Mouse (Mus musculus): ENCODE measurements around the gene Tdp2.

- TF ChIP-seq CTCF (conservative IDR thresholded peaks at IDR 0.05 in 1 of 2, IDR thresholded peaks at IDR 0.05 in 1 of 2; ENCODE audit: low read depth in 2 of 2, low read length in 2 of 2) (no peak), KAT2A (IDR thresholded peaks at IDR 0.05; ENCODE audit: insufficient replicate concordance, low read length) (no peak), BHLHE40 (IDR thresholded peaks at IDR 0.05; ENCODE audit: low read depth, low read length) (no peak), MXI1 (IDR thresholded peaks at IDR 0.05; ENCODE audit: low read depth, low read length) (no peak), CHD1 (IDR thresholded peaks at IDR 0.05; ENCODE audit: low read depth, low read length) (no peak), ZC3H11A (IDR thresholded peaks at IDR 0.05; ENCODE audit: low read depth, low read length) (no peak), MAFK (IDR thresholded peaks at IDR 0.05; ENCODE audit: insufficient replicate concordance, low read length) (no peak), JUND (conservative IDR thresholded peaks at IDR 0.05; ENCODE audit: low read depth, low read length) (no peak), TCF12 (IDR thresholded peaks at IDR 0.05; ENCODE audit: low read depth, low read length) (no peak), NRF1 (IDR thresholded peaks at IDR 0.05; ENCODE audit: low read depth, low read length) (no peak), ZMIZ1 (IDR thresholded peaks at IDR 0.05; ENCODE audit: low read depth, low read length) (no peak), MAX (IDR thresholded peaks at IDR 0.05; ENCODE audit: low read length) (no peak; the same call in 1 of the 2 replicates)
Measured at GRCm38 (mm10) chr13:24832131-24832810, 792 bp downstream of the Tdp2 start.

Measured in CH12.LX (cell line).